Mouse (Mus musculus) skeletal muscle tissue, adult 2 months (tissue): ENCODE results near the gene Eif1.
A peak's percentile ranks its signal among the peaks of the same experiment; 100 is the strongest.
"Not testable (repeated sequence)": the region's sequence is repeated elsewhere in the genome, so short reads cannot be mapped to it uniquely, and the experiment has no call there.

ENCODE experiments used
- DNase-seq: peaks from one replicate; pipeline ENCODE4 v3.0.0-alpha.2; 2012; ENCODE audit warnings: low read depth, low spot score

The Eif1 gene

GRCm38 (mm10) chr11:100352076-100352857, 32.6 kb downstream of the Eif1 start:
- no peak for DNase-seq

- DNase-seq: no peak
These were observed 35.7 kb downstream of the Eif1 start for GRCm38 (mm10) chr11:100355151-100355951.

GRCm38 (mm10) chr11:100355972-100356818, 36.5 kb downstream of the Eif1 start, which contains the start of gene Hap1:
TSS of gene Hap1 (minus strand) at chr11:100356128.
- DNase-seq: no peak

GRCm38 (mm10) chr11:100356819-100357211, 37.1 kb downstream of the Eif1 start:
- DNase-seq: no peak

- DNase-seq: no peak
These were observed 37.7 kb downstream of the Eif1 start for GRCm38 (mm10) chr11:100357408-100357807.

- DNase-seq: no peak
These were observed 40.5 kb downstream of the Eif1 start for GRCm38 (mm10) chr11:100360175-100360574.

- DNase-seq: not testable (repeated sequence)
These were observed 41.4 kb downstream of the Eif1 start for GRCm38 (mm10) chr11:100361059-100361458.

GRCm38 (mm10) chr11:100362209-100362978, 42.7 kb downstream of the Eif1 start:
- peak; percentile 49 for DNase-seq

- DNase-seq: no peak
These were observed 43.4 kb downstream of the Eif1 start for GRCm38 (mm10) chr11:100362979-100363562.

GRCm38 (mm10) chr11:100369145-100369544, 49.5 kb downstream of the Eif1 start:
- DNase-seq: no peak

GRCm38 (mm10) chr11:100369822-100370221, 50.1 kb downstream of the Eif1 start:
- no peak for DNase-seq
